Mouse (Mus musculus): ENCODE measurements around the gene 1700010I14Rik. TPM values are rescaled to one million over a fixed set of nuclear protein-coding genes. Genes with fewer than 3 reads are reported as not detected.

Gene 1700010I14Rik
- 2.0 and 2.6 TPM in 2 replicates for polyA plus RNA-seq (2016; fragmentation: Nextera tagmentation; extraction: Ambion mirVana)

DNA sequence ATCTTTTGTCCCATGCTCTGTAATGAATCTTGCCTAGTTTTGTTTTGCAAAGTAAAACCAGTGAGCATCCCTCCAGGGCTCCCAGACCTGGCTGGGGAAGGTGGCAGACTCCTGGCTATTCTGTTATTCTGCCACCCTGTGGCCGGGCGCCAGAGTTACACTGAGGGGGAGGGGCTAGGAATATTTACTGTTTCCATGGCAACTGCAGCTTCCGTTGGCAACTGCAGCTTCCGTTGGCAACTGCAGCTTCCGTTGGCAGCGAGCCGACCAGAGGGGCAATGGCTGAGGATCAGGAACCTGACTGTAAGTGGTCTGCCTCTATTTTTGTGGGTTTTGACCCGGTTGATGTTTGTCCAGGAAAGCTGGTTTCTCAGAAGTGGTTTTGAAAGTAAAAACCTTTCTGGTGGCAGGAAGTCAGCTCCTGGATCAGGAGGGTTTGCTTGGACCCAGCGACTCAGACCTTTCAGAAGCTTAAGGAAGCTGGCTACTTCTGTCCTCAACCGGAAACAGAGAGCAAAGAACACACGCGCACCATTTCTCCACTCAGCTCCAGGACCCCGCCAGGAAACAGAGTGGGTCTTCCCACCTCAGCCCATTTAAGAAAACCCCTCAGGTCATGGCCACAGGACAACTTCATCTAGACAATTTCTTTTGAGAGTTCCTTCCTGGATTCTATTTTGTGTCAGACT lies at the start of gene 1700010I14Rik:
1700010I14Rik (plus strand) TSS at position 215 of the 689 bp plus-strand sequence.
- Histone ChIP-seq H3K36me3 (replicated peaks) (peaks cover 11% of the 10 kb centered on the region), H3K4me3 (peak within 1 kb of the TSS; percentile 57), H3K4me1 (peaks cover 10% of the 10 kb centered on the region), H3K9me3 (no peaks in the 10 kb centered on the region), H3K27ac (replicated peaks) (peak within 1 kb of the TSS; percentile 66), H3K27me3 (replicated peaks; ENCODE audit: low read depth, poor library complexity, severe bottlenecking) (no peaks in the 10 kb centered on the region)
- 4% methylated on average over 13 of the region's 13 CpGs for WGBS
- peak; percentile 84 for DNase-seq (ENCODE audit: low spot score)

DNA sequence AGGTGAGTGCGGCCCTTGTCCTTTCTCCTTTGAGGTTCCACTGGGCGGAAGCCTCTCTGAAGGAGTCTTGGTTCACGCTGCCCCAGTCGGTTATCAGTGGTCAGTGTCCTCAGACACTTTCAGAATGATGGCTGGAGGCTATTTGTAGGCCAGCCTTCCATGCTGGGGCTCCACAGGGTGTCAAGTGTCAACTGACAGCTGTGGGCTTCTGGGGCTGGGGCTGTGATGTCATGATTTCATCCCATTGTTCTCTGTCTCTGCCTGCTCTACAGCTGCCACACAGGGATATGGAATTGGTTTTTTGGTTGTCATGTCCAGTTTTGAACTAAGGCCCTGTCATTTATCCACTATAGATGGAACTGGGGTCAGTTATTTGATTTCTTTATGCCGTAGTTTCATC lies 36.5 kb upstream of the 1700010I14Rik start:
- 58% methylated on average over 5 of the region's 5 CpGs for WGBS

DNA sequence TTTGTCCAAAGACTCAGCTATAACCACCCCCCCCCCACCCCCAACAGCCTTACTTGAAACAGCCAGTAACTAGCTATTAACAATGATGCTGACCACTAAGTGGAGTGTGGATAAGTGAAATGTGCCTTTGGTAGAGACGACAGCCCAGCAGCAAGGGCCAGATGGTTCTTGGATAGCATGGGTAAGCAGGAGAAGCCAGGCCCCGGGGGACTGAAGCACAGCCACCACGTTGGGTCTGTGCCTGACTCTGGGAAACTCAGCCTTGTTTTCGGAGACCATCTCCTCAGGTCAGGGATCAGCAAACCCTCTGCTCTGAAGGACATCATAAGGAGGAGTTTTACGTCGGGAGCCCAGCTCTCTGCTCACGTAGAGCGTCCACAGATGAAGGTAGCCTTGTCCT lies 35.2 kb upstream of the 1700010I14Rik start:
- WGBS = 90% methylated on average over 8 of the region's 8 CpGs
- Histone ChIP-seq H3K9me3 (no peaks in the 10 kb centered on the region), H3K27me3 (replicated peaks; ENCODE audit: low read depth, poor library complexity, severe bottlenecking) (no peaks in the 10 kb centered on the region), H3K36me3 (replicated peaks) (peaks cover 6% of the 10 kb centered on the region; the same call in 1 of the 2 replicates), H3K4me1 (peaks cover 3% of the 10 kb centered on the region; the same call in 1 of the 2 replicates), H3K27ac (replicated peaks) (no peak overlapping the region), H3K4me3 (no peak overlapping the region)
- DNase-seq (ENCODE audit: low spot score) = no peak

More for the DNA sequence above, 36.5 kb upstream of the 1700010I14Rik start:
- peaks cover 8% of the 10 kb centered on the region; the same call in 1 of the 2 replicates for H3K4me1 ChIP-seq
- H3K4me3 ChIP-seq = no peak overlapping the region
- DNase-seq (ENCODE audit: low spot score) = no peak
- no peak overlapping the region for H3K27ac ChIP-seq (replicated peaks)
- H3K9me3 ChIP-seq = no peaks in the 10 kb centered on the region
- H3K36me3 ChIP-seq (replicated peaks) = peaks cover 6% of the 10 kb centered on the region; the same call in 1 of the 2 replicates
- no peaks in the 10 kb centered on the region for H3K27me3 ChIP-seq (replicated peaks; ENCODE audit: low read depth, poor library complexity, severe bottlenecking)

DNA sequence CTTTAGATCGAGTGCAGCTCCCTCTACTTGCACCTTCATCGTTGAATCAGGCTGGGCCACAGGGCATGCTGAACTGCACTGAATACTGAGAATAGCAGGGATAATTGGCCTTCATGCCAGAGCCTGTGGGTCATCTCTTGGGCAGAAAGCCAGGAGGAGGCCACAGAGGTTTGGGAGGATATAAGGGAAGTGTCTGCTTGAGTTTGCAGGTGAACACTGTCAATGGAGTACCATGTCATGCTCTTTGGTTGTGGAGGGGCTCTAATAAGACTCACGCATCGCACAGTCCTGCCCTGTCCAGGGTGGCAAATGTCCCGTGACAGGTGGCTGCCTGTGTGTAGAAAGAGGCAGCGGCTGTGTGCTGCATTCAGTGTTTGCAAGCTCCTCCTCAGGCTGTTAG lies 30.0 kb upstream of the 1700010I14Rik start:
- DNase-seq (ENCODE audit: low spot score) = no peak
- Histone ChIP-seq H3K4me3 (no peak overlapping the region), H3K27me3 (replicated peaks; ENCODE audit: low read depth, poor library complexity, severe bottlenecking) (no peaks in the 10 kb centered on the region), H3K27ac (replicated peaks) (no peak overlapping the region), H3K4me1 (no peaks in the 10 kb centered on the region; the same call in 1 of the 2 replicates), H3K36me3 (replicated peaks) (no peaks in the 10 kb centered on the region), H3K9me3 (no peaks in the 10 kb centered on the region)
- 90% methylated on average over 6 of the region's 6 CpGs for WGBS

DNA sequence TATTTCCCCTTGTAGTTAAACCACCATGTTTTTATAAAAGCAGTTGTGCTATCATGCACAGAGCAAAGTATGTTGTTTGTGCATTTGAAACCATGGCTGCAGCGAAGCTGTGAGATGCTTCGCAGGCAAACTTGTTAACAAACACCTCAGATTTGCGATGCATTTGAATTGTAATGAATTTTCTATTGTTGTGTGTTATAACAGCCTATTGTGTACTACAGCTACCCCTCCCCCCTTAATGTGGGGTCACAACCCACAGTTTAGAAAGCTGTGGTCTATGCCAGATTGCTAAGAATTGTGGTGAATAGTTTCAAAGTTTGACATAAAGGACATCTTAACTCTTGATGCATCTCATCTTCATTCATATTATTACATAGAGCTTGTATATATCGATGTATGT lies 27.7 kb upstream of the 1700010I14Rik start:
- Histone ChIP-seq H3K4me1 (no peaks in the 10 kb centered on the region; the same call in 1 of the 2 replicates), H3K9me3 (no peaks in the 10 kb centered on the region), H3K27ac (replicated peaks) (no peak overlapping the region), H3K4me3 (no peak overlapping the region), H3K27me3 (replicated peaks; ENCODE audit: low read depth, poor library complexity, severe bottlenecking) (no peaks in the 10 kb centered on the region), H3K36me3 (replicated peaks) (no peaks in the 10 kb centered on the region)
- DNase-seq (ENCODE audit: low spot score) = no peak
- 92% methylated on average over 4 of the region's 4 CpGs for WGBS

DNA sequence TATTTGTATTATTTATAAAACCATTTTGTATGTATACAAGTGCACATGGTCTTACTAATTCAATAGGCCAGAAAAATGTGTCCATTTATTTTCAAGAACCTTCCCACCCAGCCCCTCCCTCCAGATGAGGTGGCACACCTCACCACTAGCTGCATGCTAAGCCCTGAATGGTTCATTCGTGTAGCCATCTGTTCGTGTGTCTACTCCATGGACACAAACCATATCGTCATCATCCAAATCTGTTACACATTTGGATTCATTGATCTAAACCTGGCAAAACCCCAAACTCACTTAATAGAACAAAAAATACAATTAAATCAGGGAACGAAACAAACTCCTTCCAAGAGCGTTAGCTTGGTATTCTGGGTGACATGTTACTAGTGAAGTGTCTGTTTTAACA lies 27.0 kb upstream of the 1700010I14Rik start:
- Histone ChIP-seq H3K27ac (replicated peaks) (no peak overlapping the region), H3K4me3 (no peak overlapping the region), H3K9me3 (no peaks in the 10 kb centered on the region), H3K4me1 (no peaks in the 10 kb centered on the region; the same call in 1 of the 2 replicates), H3K36me3 (replicated peaks) (no peaks in the 10 kb centered on the region), H3K27me3 (replicated peaks; ENCODE audit: low read depth, poor library complexity, severe bottlenecking) (no peaks in the 10 kb centered on the region)
- no peak for DNase-seq (ENCODE audit: low spot score)
- WGBS = 91% methylated on average over 5 of the region's 5 CpGs

DNA sequence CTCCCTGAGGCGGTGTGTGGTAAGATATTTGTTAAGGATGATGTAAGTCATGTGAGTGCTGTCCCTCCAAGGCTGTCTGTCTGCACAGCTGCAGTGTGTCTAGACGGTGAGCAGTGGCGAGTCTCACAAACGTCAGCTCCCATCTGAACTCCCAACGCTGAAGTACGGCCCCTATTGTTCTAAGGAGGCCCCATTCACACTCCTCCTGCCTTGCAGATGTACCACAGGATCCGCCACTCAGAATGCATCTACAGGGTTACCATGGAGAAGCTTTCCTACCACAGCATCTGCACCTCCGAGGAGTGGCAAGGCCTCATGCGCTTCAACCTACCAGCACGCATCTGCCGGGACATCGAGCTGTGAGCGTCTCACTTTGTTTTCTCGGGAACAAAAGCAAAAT lies 26.5 kb upstream of the 1700010I14Rik start:
- Histone ChIP-seq H3K4me3 (no peak overlapping the region), H3K4me1 (no peaks in the 10 kb centered on the region; the same call in 1 of the 2 replicates), H3K36me3 (replicated peaks) (no peaks in the 10 kb centered on the region), H3K27ac (replicated peaks) (no peak overlapping the region), H3K27me3 (replicated peaks; ENCODE audit: low read depth, poor library complexity, severe bottlenecking) (no peaks in the 10 kb centered on the region), H3K9me3 (no peaks in the 10 kb centered on the region)
- DNase-seq (ENCODE audit: low spot score) = no peak
- WGBS = 74% methylated on average over 14 of the region's 14 CpGs

DNA sequence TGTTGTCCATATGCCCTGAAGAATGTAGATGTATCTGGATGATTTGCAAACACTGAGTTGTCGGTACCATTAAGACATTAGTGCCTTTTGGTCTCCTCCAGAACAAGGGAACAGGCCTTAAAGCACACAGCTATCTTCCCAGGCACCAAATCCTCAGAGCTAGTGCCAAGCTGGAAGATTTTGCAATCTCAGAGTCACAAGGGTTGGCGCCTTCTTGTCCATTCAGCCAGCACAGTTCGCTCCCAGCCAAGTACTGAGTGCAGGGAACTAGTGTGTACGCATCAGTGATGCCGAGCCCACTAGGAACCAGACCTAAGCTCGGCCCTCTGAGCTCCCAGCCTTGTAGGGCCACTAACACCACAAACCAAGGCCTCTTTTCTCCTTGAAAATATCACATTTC lies 23.0 kb upstream of the 1700010I14Rik start:
- Histone ChIP-seq H3K36me3 (replicated peaks) (0 out of 2 replicates have a peak, but pooled peaks cover 4% of the 10 kb centered on the region), H3K4me1 (peaks cover 3% of the 10 kb centered on the region; the same call in 1 of the 2 replicates), H3K27ac (replicated peaks) (no peak overlapping the region), H3K27me3 (replicated peaks; ENCODE audit: low read depth, poor library complexity, severe bottlenecking) (no peaks in the 10 kb centered on the region), H3K9me3 (no peaks in the 10 kb centered on the region), H3K4me3 (no peak overlapping the region)
- WGBS = 91% methylated on average over 6 of the region's 6 CpGs
- no peak for DNase-seq (ENCODE audit: low spot score)

DNA sequence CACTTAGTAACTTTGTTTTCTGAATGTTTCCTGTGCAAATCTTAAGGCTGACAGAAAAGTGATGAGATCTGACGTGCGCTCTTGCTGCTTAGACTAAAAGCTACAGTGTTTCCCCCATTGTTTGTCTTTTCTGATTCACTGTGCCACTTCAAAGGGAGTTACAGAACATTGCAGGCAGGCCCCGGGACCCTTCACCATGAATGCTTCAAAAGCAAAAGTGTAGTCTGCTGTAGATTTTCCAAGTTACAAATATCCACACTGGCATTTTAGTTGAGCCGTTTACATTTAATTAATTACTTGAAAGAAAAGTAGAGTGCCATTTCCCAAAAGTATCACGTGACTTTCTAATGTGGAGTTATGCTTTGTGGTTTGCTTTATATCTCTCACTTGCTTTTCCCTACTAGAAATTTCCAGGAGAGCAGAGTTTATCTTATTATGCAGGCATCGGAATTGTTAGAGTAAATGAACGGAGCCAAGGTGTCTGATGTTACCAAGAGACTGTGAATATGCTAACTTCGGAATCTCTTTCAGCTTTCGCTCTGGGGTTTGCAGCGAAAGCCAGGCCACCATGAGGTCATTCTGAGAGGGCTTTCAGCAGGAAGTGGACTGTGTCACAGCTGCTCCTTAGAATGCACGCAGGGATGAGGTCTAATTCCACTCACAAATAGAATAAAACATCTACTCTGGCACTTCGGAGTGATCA lies 15.8 kb upstream of the 1700010I14Rik start:
- Histone ChIP-seq H3K4me1 (peaks cover 38% of the 10 kb centered on the region), H3K27me3 (replicated peaks; ENCODE audit: low read depth, poor library complexity, severe bottlenecking) (no peaks in the 10 kb centered on the region), H3K9me3 (no peaks in the 10 kb centered on the region), H3K27ac (replicated peaks) (no peak overlapping the region), H3K4me3 (no peak overlapping the region), H3K36me3 (replicated peaks) (0 out of 2 replicates have a peak, but pooled peaks cover 2% of the 10 kb centered on the region)
- DNase-seq (ENCODE audit: low spot score) = peak; percentile 18
- 40% methylated on average over 12 of the region's 12 CpGs for whole genome bisulfite sequencing

DNA sequence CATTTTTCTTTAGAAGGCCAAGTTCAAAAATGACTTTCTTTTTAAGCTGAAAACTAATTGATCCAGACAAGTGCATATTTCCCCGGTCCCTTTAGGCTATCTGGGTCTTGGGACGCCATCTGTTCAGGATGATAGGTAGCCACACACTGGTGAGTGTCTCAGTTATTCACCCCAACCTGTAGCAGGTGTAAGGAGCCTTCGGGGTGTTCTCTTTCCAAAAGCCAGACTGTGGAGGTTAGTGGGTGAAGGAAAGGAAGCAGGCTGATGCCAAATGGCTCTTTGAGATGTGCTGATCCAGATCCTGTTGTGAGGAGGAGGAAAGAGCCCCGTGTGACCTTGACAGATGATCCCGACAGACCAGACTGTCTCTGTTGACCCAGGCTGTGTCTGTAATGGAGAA lies 14.8 kb upstream of the 1700010I14Rik start:
- no peaks in the 10 kb centered on the region for H3K36me3 ChIP-seq (replicated peaks)
- H3K27me3 ChIP-seq (replicated peaks; ENCODE audit: low read depth, poor library complexity, severe bottlenecking) = no peaks in the 10 kb centered on the region
- H3K4me3 ChIP-seq = no peak overlapping the region
- H3K27ac ChIP-seq (replicated peaks) = no peak overlapping the region
- WGBS = 70% methylated on average over 5 of the region's 5 CpGs
- no peaks in the 10 kb centered on the region for H3K9me3 ChIP-seq
- DNase-seq (ENCODE audit: low spot score) = no peak
- H3K4me1 ChIP-seq = peaks cover 38% of the 10 kb centered on the region

DNA sequence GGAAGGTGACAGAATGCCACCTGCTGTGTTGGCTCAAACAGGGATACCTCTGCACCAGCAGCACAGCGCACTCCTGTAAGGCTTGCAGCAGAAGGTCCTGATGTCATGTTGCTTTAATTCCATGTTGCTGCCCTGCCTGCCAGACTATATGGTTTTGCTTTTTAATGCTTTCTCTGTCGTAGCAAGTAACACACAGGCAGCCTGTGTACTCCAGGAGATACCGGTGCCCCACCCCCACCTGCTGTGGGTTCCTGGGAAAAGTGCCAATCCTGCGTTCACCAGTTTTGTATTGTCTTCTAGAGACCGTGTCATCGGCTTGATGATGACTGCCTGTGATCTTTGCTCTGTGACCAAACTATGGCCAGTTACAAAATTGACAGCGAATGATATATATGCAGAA lies 13.7 kb upstream of the 1700010I14Rik start:
- no peak for DNase-seq (ENCODE audit: low spot score)
- Histone ChIP-seq H3K9me3 (no peaks in the 10 kb centered on the region), H3K4me3 (no peak overlapping the region), H3K27ac (replicated peaks) (no peak overlapping the region), H3K4me1 (peaks cover 38% of the 10 kb centered on the region), H3K36me3 (replicated peaks) (peaks cover 5% of the 10 kb centered on the region; the same call in 1 of the 2 replicates), H3K27me3 (replicated peaks; ENCODE audit: low read depth, poor library complexity, severe bottlenecking) (no peaks in the 10 kb centered on the region)
- 75% methylated on average over 7 of the region's 7 CpGs for WGBS

DNA sequence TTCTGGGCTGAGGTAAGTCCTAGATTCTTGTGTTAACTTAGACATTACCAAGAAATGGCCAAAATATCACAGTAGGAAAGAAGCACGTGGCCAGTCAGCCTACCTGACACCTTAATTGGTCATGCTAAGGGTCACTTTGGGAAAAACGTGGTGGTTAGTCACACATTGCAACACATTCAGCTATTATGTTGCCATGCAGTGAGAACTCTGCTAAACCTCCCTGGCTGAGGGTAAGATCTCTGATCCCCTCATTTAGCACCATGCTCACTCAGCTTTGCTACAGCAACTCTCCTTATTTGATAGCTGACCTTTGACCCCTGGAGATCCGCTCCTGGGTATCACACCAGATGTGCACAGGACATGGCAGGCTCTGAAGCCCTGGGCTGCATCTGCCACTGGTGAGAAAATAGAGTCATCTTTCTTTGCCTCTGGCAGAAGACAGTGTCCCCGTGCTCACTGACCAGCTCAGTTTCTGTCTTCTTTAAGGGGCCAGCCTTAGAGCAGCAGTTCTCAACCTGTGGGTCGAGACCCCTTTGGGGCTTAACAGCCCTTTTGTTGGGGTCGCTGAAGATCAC lies 13.2 kb upstream of the 1700010I14Rik start:
- no peak overlapping the region for H3K27ac ChIP-seq (replicated peaks)
- peaks cover 5% of the 10 kb centered on the region; the same call in 1 of the 2 replicates for H3K36me3 ChIP-seq (replicated peaks)
- no peak for DNase-seq (ENCODE audit: low spot score)
- WGBS = 37% methylated on average over 6 of the region's 6 CpGs
- H3K4me1 ChIP-seq = peaks cover 37% of the 10 kb centered on the region
- H3K27me3 ChIP-seq (replicated peaks; ENCODE audit: low read depth, poor library complexity, severe bottlenecking) = no peaks in the 10 kb centered on the region
- no peaks in the 10 kb centered on the region for H3K9me3 ChIP-seq
- no peak overlapping the region for H3K4me3 ChIP-seq
